Mouse (Mus musculus): ENCODE results near the gene Sugct.

GRCm38 (mm10) chr13:17420557-17420956 is 274.8 kb downstream of the Sugct start:
- TF ChIP-seq EP300 (IDR thresholded peaks at IDR 0.05; ENCODE audit: low read depth) (no peak), CTCF (IDR thresholded peaks at IDR 0.05; ENCODE audit: low read depth) (no peak)
